13 mouse cellular contexts compared by ENCODE assay signal in the genomic region with DNA sequence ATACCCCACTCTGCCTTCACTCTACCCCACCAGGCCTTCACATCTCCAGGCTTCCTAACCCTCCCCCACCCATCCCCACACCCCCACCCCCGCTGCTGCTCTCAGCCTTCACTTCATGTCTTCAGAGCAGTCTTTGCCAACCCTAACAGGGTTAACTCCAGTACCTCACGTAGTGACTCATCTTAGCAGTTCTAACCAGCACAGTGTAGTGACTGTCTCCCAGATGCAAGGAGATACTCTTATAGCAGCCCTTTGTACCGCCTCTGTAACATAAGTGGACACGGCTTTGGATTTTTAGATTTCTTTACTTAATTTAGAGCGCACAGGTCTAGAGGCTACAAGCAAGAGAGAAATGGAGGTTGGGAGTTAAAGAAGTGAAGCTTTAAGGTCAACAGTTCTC.
"Had no signal": no experiment of that assay in that cellular context is flagged by ENCODE, and none has a peak within 500 bp of the region (broad histone marks: within the 10 kb centered on the region; RNA-seq: fewer than 3 reads in every experiment).

No protein-coding gene starts in this region.

- H3K4me1 ChIP-seq: liver, embryonic 13.5 days had no signal

- H3K9me3 ChIP-seq: limb, embryonic 12.5 days; liver, embryonic 13.5 days; midbrain, embryonic 12.5 days had no signal

- H3K27me3 ChIP-seq: limb, embryonic 12.5 days; liver, embryonic 13.5 days; midbrain, embryonic 12.5 days had no signal

- H3K4me2 ChIP-seq: limb, embryonic 12.5 days; liver, embryonic 13.5 days; midbrain, embryonic 12.5 days had no signal

- H3K27ac ChIP-seq: layer of hippocampus, adult 2 months; limb, embryonic 12.5 days; liver, embryonic 13.5 days; midbrain, embryonic 12.5 days; stomach, postnatal 0 days had no signal

- ATAC-seq: liver, postnatal 0 days; midbrain, embryonic 16.5 days had no signal

- DNase-seq: kidney, adult 2 months; kidney, postnatal 4 days; liver; liver, embryonic 13.5 days; liver, postnatal 0 days; right cerebral cortex, postnatal 14 days; thymus, adult 2 months; thymus, postnatal 25 days had no signal

- H3K36me3 ChIP-seq: limb, embryonic 12.5 days; liver, embryonic 13.5 days; midbrain, embryonic 12.5 days had no signal

- H3K4me3 ChIP-seq: layer of hippocampus, adult 2 months; limb, embryonic 12.5 days; liver, embryonic 13.5 days; midbrain, embryonic 12.5 days had no signal

- H3K9ac ChIP-seq: limb, embryonic 12.5 days; liver, embryonic 13.5 days; liver, postnatal 0 days; midbrain, embryonic 12.5 days had no signal
